Mouse (Mus musculus) adrenal gland, postnatal 14 days (tissue): ENCODE data around the gene Scn1b. TPM values are rescaled to one million over a fixed set of nuclear protein-coding genes. Genes with fewer than 3 reads are reported as not detected.

Experiments
- DNase-seq: peaks from one replicate; pipeline ENCODE4 v3.0.0; 2021; ENCODE audit warnings: mixed read lengths
- total RNA-seq: library from RNA; stranded (reverse); gene quantifications from 2 replicates; pipeline ENCODE4 v1.2.3, GENCODE M21; 2021

The Scn1b gene
- total RNA-seq, 1 experiment from 2014 or later, result 8.6 TPM

DNA sequence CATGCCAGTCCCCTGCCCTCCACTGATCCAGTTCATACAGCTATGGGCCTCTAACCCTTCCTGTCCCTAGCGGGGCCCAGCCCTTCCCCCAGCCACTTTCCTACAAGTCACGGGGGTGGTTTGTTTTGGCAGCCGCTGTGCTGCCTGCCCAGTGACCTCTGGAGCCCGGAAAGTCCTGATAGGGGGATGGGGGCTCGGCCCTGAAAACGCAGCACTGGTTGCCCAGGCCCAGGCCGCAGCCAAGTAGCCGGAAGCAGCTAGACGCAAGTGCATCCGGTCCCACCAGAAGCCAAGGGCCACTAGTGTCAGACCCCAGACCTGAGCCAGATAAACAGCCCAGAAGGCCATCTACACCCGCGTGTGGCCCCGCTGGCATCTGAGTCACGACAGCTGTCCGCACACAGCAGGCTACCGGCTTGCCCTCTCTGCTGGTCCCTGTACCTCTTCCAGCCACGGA is 11.2 kb downstream of the Scn1b start:
- DNase-seq, result peak; percentile 83

DNA sequence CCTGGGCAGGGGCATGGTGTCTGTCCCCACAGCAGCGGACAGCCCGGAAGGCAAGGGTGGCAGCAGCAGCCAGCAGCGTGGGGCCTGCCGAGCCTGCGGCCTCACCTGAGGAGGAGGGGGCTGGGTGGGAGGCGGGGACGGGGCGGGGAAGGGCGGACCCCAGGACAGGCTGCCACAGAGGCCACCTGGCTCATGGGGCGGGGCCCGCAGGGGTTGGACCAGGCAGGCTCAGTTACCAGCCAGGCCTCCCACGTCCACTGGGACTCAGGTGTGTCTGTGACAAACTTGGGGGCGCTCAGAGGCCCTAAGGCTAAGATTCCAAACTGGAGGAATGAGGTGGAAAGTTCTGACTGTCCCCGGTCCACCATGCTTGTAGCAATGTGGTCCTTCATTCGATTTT is 11.6 kb downstream of the Scn1b start, which contains the start of gene Hpn:
Gene Hpn, minus strand, starts transcription at position 109 of the 400 bp plus-strand sequence.
- DNase-seq, result no peak

DNA sequence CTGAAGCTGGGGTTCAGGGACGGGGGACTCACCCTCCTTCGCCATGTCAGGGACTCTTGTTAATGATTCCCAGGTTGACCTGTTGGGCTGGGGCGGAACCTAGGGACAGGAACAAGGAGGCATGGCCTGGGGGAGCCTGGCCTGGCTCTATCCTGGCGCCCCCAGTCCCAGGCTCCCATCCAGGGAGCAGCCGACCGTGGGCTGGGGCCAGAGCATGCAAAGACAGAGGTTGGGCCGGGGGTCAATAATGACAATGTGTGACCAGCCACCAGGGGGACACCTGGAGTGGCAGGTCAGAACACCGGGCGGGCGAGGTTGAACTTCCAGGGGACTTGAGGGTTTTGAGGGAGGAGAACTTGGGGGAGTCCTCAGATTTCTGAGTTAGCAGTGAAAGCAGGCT is 12.2 kb downstream of the Scn1b start:
- DNase-seq, result no peak

DNA sequence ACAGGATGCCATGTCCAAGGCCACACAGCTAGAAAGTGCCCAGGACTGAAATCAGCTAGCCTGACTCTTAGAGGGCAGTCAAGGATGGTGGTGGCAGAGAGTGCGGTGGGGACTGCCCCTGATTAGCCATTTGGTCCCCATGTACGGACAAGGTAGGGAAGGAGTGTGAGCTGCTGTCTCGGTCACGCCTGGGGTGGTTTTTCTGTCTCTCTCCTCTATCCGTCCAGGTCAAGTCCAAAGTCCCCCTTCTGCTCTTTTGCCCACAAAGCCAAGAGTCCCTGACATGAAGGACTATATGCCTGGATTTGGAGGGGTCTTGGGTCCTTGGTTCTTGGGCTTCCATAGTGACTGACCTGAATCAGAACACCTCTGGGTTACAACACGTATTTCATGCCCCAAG is 13.0 kb downstream of the Scn1b start:
- no peak for DNase-seq

DNA sequence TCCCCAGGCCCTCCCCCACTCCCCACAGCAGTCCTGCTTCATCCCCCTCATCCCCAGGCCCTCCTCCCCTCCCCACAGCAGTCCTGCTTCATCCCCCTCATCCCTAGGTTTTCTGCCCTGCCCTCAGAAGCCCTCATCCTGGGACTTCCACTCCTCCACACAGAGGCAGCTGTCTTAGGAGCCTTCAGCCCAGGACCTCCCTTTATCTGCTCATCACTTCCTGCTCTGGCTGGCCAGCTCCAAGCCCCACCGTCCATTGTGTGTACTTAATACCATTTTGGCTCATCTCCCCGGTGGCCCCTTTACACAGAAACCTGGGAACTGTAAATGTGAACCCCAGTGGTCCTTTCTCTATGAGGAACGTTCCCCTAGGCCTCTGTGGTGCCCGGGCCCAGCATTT is 14.8 kb downstream of the Scn1b start:
- DNase-seq, result no peak

DNA sequence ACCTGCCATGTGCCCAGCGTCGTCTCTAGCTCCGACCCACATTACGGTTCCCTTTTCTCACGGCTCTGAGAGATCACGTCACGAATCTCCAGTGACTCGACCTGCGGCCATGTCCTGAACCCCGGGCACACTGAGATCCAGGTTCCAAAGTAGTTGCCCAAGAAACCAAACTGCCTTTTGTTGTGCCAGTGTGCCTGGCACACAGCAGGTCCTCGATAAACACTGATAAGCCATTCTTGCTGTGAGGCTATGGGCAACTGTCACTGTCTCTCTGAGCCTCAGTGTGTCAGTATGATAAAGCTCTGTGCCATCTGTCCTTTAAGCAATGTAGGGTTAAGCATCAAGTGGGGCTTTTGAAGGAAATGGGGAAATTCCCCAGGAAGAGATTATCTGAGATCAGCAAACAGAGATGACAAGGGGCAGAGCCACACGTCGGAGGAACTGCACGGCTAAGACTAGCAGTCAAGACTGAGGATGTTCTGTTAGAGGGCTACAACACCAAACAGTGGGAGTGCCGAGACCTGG is 15.9 kb downstream of the Scn1b start:
- no peak for DNase-seq

DNA sequence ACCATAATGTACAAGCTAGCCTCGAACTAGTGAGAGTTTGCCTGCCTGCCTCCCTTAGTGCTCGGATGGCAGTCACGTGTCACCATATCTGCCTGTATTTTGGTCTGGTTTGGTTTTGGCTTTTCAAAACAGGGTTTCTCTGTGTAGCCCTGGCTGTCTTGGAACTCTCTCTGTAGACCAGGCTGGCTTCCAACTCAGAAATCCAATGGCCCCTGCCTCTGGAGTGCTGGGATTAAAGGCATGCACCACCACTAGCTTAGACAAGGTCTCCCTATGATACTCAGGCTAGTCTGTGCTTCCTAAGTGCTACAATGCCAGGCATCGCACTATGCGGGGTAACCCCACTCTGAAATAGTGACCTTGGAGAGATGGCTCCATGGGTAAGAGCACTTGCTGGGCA is 17.0 kb downstream of the Scn1b start:
- no peak for DNase-seq

DNA sequence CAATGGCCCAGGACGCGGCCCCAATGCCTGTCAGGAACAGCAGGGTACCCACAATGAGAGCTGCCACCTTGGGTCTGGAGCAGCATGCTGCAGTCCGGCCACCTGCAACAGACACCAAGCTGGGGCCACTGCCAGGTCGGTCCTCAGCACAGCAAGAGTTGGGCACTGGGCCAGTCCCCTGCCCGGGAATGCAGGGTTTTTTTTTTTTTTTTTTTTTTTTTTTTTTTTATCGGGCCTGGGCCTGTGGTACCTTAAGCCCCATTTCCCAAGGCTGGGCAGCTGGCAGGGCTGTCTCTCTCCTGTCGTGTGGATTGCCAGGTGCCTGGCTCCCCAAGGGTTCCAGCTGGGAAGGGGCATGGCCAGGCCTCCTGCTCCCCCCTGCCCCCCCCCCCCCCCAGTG is 17.7 kb downstream of the Scn1b start:
- DNase-seq, result peak; percentile 77

DNA sequence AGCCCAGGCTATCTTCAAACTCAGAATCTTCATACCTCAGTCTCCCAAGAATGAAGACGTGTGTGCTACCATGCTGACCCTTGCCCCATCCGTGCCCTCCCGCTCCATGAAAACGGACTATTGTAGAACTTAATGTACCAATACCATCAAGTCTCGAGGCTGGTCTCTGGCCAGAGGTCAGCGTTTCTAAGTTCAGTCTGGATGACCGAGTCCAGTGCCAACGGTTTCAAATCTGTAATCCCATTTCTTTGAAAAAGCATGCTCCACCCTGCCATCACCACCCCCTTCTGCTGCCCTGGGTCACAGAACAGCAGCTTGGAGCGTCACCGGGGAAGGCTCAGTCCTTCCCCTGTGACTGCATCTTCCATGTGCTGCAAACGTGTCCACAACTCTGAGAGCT is 19.0 kb downstream of the Scn1b start:
- DNase-seq, result no peak

DNA sequence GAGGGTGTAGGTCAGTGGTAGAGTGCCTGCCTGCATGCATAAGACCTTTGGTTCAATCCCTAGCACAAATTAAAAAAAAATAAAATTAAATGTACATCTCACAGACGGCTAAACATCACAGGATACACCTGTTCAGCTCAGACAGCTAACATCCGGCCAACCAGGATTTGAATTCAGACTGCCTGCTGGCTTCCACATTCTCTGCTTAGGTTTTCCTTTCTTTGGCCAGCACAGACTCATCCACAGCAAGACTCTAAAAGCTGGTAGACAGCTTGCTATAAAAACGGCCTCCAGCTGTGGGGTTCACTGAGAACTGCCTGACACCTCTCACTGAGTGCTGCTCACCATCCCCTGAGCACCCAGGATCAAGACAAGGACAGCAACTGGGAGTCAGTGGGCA is 20.6 kb downstream of the Scn1b start:
- no peak for DNase-seq

DNA sequence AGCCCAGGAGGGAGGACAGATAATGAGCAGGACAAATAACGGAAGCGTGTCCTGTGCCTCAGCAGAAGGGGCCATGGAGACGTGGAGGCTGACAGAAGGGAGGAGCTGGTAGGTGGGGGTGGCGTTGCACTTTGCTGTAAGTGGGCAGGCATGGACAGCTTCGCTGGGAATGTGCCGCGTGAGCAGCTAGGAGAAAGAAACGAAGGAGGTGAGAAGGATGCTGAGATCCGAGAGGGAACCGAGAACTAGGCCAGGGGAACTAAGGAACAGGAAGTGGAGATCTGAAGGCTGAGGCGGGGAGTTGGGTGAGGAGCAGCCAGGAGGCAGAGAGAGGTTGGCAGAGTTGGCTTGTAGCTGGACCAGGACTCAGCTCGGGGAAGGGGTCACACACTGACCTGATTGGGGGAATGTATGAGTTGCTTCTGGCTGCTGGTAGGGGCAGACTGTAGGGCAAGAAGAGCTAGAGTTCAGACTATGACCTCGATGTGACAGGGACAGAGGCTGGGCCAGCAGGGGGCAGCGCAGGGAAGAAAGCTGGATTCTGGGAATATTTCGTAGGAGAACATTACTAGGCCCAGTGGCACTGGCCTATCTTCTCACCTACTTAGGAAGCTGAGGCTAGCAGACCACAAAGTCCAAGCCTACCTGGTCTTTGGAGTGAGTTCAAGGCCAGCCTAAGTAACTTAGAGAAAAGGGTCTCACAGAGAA is 21.6 kb downstream of the Scn1b start:
- peak; percentile 86 for DNase-seq

DNA sequence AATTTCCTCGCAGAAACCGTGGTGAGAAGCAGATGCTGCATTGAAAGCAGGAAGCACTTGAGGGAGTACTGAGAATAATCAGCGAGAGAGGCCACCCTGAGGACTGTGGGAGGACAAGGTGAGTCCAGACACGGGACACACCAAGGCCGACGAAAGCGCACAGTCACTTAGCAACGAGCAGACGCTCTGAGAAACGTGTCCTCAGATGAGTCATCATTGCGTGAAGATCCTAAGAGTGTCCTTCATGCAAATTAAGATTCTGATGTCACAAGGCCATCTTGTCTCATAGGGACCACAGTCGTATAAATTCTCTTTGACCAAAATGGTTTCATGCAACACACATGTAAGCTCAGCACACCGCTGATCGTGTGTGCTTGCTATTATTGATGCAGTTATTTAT is 26.0 kb downstream of the Scn1b start:
- DNase-seq, result peak; percentile 78

DNA sequence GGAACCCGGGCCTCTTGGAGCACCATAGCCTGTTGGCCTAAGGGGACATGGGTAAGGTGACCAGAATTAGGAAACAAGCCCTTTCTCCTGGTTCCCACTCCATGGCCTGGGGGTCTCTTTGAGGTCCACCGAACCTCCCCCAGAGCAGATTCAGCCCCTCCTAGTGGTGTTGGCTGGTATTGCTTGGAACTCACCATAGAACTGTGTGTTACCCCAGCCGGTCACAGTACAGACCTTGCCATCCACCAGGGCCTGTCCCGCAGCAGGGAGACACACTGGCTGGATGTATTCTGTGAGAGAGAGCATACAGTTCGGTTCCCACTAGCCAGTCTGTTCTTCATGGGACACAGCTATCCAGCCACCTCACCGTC is 27.2 kb downstream of the Scn1b start:
- peak; percentile 33 for DNase-seq

DNA sequence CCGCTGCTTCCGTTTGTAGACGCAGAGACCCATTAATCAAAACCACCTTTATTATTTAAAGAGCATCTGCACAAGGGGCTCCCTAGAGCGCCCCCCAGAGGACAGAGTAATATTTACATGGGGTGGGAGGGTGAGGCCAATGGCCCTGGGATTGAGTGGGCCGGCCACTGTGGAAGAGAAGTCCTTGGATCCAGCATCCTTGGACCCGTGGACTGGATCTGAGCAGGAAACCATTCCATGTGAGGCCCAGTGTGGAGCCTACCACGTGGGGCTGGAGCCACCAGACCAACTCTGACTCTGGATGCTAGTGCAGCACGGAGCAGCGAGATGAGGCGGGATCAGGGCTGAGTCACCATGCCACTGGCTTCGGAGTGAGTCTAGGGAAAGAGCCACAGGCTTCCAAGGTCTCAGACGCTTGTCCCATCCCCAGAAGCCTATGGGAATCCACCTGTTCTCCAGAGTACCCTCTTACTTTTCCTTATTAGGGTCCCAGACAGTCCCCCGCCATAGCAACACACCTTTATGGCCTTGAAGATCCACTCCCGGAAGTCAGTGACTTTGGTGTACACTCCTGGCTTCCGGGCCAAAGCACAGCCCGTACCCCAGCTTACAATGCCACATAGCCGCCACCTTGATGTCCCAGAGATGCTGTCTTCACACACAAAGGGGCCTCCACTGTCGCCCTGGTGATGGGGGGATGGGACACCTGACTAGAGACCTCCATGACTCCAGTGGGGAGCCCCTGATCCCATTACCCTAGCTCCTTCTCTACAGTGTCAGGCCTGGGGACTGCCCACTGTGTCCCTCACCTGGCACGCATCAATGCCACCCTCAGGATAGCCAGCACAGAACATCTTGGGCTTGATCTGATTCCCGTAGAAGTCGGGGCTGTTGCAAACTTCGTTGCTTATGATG is 27.8 kb downstream of the Scn1b start:
- peak; percentile 77 for DNase-seq

DNA sequence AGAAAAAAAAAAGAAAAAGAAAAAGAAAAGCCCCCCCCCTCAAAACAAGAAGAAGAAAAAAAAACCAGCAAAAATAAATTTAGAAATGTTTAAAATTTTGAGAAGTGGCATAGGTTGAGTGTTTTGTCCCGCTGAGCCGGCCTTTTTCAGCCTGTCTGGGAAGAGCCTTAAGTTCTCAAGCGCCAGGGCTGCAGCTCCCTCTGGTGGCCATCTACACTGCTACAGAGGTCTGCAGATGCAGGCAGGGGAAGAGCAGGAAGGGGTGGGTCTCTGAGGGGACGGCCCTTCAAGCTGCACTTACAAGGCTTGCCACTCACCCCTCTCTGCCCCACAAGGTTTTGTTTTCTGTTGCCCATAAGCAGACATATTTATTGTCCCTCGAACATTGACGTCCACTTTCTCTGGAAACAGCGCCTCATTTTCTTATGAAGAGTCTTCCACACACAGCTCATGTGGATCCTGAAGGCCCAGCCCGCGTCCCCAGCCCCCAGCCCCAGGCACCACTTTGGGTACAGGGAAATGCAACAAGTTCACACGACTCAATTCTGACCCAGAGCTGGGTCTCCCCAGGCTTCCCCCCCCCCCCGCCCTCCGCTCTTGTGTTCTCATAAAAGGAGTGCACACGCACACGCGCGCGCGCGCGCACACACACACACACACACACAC is 29.1 kb downstream of the Scn1b start:
- DNase-seq, result peak; percentile 95

DNA sequence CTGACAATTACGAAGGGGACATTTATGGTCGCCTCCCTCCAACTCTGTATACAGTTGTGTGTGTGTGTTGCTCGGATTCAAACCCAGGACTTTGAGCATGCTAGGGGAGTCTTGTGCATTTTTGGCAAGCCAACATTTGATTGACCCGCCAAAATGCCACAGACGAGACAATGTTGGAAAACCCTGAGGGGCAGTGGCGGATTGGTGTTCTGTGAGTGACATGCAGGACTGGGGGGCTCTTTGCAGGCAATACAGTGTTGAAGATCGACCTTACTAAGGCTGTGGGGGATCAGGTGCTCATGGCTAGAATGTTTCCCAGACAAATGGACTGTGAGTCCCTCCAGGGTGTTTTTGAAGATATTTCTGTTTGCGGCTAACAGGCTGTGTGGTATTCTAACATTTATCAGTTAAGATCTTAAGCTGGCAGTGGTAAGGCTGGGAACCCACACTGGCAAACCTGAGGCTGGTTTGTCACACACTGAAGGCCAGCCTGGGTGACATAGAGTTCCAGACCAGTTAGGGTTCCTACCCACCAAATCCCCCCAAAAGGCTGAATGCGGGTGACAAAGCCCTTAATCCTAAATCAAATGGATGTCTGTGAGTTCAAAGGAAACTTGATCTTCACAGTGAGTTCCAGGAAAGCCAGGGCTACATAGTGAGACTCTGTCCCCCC is 29.8 kb downstream of the Scn1b start:
- DNase-seq, result no peak

DNA sequence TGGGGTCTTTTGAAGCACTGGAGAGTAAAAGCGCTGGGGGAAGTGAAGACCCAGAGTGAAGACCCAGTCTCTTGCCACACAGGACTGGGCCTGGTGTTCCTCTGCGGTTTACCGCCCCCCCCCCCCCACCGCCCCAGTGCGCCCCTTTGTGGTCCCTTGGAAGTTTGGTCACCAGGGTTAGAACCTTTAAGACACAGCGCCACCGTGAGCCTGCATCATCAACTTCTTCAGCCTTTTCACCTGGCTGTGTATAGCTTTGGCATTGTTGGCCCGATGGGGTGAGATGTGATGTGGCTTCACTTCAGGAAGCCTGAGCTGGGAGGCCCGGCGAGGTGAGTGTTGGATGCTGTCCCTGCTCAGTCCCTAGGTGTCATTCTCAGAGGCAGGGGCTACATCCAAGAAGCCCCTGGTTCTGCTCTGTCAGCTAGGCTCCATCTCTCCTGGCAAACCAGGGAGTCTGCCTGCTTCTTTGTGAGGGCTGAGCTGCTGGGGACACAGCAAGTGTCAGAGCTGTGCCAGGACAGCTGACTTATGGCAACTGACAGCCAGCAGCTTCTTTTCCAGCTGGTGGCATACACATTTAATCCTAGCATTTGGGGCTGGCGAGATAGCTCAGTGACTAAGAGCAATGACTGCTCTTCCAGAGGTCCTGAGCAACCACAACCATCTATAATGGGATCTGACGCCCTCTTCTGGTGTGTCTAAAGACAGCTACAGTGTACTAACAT is 31.9 kb downstream of the Scn1b start:
- DNase-seq, result no peak

DNA sequence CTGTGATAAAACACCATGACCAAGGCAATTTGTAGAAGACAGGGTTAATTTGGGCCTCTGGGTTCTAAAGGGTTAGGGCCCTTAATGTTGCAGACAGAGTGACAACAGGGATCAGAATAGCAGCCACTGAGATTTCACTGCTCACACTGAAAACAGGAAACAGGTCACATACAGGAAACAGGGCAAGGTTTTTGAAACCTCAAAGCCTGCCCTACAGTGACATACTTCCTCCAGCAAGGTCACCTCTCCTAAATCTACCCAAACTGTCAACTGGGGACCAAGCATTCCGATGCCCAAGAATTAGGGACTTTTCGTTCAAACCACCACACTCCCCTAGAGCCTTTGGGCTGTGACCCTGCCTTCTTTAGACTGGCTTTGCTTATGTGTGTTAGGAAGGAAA is 37.1 kb downstream of the Scn1b start:
- DNase-seq, result no peak

DNA sequence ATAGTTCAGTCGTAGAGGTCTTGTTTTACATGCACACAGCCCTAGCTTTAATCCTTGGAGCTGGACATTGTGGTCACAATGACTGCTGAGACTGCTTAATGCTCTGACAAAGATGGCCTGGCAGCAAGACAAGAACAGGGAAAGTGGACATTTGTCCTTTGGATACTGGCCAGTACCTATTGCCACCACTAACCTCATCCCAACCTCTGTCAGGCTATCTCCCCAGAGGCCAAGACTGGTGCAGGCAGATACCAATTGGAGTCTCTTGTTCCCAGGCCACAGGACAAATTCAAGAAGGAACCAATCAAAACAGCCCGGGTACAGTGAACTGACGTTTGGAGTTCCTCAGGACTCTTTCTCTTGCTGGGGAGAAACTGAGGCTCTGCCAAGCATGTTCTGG is 38.6 kb downstream of the Scn1b start:
- peak; percentile 53 for DNase-seq

DNA sequence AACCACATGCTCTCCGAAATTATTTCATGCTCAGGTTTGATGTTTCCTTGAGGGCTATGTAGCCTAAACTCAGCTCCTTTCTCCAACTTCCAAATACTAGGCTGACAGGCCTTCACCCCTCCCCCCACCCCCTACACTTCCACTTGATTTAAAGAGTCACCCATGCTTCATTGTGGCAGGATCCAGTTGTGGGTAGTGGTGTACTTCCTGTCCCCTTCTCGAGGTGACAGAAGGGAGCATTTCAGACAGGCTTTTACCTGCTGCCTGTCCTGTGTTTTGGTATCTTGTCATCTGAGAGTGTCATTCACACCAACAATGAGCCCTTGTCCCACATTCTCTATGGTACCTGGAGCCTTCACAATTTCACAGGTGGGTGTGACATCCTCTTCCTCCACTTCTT is 39.5 kb downstream of the Scn1b start:
- DNase-seq, result no peak

DNA sequence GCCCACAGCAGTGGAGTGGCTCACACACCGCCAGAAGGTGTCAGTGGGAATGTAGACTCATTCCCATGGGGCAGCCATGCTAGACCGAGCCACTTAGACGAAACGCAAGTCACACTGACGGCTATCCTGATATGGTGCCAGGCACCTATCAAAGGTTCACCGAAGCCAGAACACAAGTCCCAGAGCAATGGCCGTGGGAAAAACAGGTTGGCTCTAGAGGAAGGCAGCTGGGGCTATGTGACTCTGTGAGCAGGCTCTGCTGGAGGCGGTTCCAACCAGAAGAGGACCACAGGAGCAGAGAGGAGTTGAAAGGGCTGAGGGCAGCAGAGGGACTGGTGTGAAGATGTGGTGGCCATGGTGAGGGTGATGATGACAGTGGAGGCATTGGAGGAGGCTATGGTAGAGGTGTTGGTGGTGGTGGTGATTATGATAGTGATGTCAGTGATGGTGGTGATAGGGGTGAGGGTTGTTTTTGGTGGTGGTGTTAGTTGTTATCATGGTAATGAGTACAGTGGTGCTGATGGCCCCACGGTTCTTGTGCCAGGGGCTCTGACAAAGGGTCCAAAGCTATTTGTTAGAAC is 40.5 kb downstream of the Scn1b start:
- no peak for DNase-seq
